Mouse (Mus musculus) spleen, postnatal 4 days (tissue): ENCODE measurements at regions not wholly inside any gene's neighbourhood (a gene's known extent, or its start where the extent isn't known, plus 50 kb on each side); places are given as distances from the start of the nearest gene placed in this dataset.

ENCODE experiments used
- DNase-seq, 2 experiments: peaks; one replicate each; pipeline ENCODE4 v3.0.0; 2022; ENCODE audit warnings: low spot score in 2 of 2

GRCm38 (mm10) chr13:97560789-97561188, 199.6 kb downstream of the Gm10260 start:
- DNase-seq, result no peak

- peak in 1 of 2 experiments; percentile 22 for DNase-seq
Observed at GRCm38 (mm10) chr13:97559611-97560385, 200.6 kb downstream of the Gm10260 start.

DNA sequence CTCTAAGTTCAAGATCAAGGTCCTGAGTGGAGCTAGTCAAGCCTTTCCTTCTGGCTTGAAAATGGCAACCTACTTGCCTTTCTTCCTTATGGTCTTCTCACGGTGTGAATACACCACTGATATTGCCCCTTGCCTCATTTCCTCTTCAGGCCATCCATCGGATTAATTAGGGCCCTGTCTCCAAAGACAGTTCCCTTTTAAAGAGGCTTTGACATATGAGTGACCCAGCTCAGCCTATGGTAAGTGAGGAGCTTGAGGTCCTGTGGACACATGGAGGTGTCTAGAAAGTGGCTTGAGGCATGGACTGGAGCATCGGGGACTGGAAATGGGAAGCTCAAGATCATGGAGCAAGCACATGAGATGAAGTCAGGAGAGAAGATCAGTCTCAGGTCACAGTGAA, 201.5 kb downstream of the Gm10260 start:
- DNase-seq, result no peak

DNA sequence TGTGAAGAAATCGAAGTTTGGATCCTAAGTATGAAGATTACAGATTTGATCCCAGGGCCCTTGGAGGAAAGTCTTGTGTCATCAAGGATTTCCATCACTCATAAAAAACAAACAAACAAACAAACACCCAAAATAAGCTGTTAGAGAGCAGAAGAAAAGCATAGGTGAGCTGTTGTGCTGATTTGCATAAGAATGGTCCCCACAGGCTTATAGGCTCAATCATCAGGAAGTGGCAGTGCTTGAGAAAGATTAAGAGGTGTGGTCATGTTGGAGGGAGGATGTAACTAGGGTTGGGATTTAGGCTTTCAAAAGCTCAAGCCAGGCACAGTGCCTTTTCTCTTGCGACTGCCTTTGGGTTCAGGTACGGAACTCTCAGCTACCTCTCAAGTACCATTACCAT, 205.1 kb downstream of the Gm10260 start:
- no peak for DNase-seq

DNA sequence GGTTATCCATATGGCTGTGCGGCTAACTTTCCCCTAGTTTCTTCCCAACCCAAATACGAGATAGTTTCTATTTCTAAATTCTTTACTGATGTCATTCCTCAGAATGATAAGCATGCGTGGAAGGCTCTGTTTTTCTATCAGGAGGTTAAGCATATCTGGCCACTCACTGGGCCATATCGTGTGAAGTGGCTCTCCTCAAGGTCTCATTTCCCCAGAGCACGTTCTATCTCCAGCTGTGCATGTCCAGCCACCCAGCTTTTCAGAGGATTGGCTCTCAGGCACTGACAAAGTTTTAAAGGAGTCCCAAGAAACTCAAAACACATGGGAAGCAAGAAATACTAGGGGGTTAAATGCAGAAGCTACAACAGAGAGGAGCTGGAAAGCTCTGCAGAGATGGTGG, 205.8 kb downstream of the Gm10260 start:
- no peak for DNase-seq

GRCm38 (mm10) chr13:97552236-97552635, 208.2 kb downstream of the Gm10260 start:
- DNase-seq, result no peak

DNA sequence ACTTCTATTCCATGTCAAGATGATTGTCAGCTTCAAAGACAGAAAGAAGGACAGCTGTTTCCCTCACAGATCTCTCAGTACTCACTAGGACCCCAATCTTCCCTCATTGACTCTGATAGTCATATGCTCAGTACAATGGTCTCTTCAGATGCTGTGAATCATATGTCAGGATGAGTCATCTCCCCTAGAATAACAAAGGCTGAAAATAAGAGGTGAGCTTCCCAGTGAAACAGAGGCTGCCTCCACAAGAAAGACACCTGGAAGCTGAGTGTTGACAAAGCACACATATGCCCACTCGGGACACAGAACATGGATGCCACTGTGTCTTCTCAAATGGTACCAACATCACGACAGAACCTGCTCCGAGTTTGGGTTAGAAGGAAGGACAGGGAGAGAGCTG, 209.6 kb downstream of the Gm10260 start:
- no peak for DNase-seq

DNA sequence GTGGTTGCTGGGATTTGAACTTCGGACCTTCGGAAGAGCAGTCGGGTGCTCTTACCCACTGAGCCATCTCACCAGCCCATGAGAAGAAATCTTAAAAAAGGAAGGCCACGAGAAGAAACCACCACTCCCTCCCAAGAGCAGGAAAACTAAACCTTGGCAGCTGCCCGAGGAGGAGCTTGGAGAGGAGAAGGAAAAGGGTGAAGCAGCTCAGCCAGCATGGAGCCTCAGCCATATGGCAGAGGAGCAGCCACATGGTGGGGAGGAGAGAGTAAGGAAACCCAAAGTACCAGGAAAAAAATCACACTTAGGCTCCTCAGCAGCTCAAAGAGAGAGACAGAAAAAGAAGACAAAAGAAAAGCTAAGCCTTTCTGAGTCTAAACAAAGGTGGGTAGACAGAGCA, 210.3 kb downstream of the Gm10260 start:
- no peak for DNase-seq

DNA sequence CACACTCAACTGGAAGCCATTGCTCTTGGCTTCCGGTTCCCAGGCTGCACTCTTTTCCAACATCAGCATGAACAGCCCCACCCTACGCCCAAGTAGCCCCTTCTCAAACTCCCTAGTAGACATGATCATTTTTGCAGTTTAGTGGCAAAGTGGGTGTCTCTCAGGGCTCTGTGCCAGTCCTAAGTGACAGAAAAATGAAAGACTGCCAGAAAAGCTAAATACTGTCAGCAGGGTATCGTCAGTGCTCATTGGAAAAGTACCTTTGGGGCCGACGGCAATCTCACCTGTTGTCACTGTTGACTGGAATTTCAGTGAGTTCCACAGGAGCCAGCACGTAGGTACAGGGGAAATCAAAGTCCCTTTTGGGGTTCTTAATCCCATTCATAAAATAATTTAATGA, 211.0 kb downstream of the Gm10260 start:
- DNase-seq, result no peak

DNA sequence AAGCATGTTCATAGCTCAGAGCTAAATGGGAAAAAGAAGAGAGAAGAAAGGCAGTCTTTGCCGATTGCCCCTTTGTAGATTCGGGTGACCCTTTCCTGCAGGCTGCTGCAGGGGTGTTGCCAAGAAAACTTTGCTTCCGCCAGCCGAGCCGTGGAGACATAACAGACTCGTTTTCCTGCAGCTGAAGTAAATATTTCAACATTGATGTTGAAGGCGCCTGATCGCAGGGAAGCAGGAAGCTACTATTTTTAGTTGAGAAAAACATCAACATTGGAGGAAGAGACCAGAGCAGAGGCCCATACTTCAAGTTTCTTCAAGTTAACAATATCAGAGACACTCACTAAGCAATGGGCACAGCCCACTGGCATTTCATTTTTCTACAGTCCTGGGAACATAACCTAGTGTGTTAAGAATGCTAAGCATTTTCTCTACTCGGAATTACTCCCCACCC, 211.9 kb downstream of the Gm10260 start:
- DNase-seq, result peak in 1 of 2 experiments; percentile 15

- DNase-seq, result no peak
Observed at GRCm38 (mm10) chr13:97546936-97547335, 213.5 kb downstream of the Gm10260 start.

- DNase-seq, result no peak
Observed at GRCm38 (mm10) chr13:97545971-97546454, 214.4 kb downstream of the Gm10260 start.

- no peak for DNase-seq
Observed at GRCm38 (mm10) chr13:97539686-97540085, 220.7 kb downstream of the Gm10260 start.

DNA sequence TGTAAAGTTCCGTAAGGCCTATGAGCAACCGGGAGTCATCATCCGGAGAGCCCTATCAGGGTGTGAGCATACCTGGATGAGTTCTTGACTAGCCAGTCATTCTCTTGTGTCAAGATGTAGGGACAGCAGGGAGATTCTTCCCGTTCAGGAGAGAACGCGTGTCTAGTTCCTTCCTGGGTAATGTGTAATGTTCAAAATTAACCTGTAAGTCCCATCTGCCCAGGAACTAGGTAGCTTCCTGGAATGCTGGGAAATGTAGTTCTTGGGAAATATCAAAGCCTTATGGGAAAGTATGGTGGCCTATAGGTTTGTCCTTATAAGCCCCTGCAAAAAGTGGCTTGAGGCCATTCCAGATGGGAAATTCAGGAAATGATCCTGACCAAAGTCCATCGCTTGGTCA, 222.0 kb downstream of the Gm10260 start:
- no peak for DNase-seq

DNA sequence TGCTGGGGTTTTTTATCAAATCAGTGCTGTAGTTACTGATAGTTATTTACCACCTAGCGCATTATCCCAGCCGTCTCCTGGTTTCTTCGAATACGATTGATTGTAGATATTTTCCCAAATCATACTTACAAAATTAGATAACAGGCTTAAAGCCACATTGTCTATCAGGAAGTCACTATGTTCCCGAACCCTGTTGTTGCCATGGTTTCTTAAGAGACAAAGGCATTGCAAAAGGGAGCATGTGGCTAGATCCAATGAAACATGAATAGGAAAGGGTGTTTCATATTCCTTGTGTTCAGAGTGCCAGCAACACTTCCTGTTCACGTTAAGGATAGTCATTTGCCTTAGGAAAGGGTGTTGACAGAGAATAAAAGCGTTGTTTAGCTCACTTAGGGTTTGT, 222.7 kb downstream of the Gm10260 start:
- DNase-seq, result no peak

GRCm38 (mm10) chr13:97537206-97537605, 223.2 kb downstream of the Gm10260 start:
- no peak for DNase-seq

DNA sequence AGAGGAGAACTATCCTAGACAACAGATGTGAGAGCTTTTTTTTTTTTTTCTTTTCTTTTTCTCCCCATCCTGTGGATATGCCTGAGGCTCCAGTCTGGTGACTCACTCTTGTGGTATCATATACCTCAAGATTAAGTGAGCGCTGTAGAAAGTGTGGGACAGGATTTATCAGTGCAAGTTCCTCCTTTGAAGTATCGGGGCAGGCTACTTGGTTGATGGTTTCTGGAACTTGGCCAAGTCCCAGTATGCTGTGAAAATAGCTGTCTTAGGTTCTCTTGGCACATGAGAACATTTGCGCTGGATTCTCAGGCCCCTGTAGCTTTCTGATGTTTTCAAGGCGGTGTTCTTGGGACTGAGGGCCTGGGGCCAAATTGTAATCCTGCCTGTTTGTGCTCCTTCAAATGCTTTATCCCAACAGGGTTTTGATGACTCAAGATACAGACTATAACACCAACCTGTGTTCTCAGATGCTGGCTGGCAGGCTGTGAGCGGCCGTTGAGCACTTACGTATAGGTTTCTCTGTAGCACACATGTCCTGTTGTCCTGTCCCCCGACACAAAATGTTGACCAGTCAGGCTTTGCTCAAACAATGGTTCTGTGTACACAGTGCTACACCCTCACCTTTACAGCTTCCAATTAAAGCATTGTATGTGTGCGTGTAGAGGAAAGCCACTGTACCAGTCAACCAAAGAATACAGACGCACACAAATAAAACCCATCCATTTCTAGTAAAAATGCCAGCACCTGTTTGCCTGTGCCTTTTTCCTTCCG, 226.4 kb downstream of the Gm10260 start:
- no peak for DNase-seq

DNA sequence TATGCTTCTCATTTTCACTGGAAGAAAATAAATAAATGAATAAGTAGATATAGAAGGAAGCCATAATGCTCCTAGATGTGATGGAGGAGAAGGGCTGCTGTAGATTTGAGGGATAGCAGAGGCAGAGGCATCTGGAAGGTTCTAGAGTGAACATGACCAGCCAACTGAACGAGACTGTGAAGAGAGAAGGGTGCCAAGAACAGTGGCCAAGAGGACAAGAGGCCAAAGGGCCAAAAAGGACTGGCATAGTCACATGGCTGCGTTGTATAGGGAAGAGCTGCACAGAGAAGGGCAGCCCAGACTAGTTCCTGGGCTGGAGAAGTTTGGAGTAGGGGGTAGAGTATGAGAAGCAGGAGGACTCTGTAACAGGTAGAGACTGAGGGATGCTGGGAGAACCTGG, 229.3 kb downstream of the Gm10260 start:
- no peak for DNase-seq

GRCm38 (mm10) chr13:97530570-97530969, 229.9 kb downstream of the Gm10260 start:
- no peak for DNase-seq

- DNase-seq, result no peak
Observed at GRCm38 (mm10) chr13:97527958-97528357, 232.5 kb downstream of the Gm10260 start.

DNA sequence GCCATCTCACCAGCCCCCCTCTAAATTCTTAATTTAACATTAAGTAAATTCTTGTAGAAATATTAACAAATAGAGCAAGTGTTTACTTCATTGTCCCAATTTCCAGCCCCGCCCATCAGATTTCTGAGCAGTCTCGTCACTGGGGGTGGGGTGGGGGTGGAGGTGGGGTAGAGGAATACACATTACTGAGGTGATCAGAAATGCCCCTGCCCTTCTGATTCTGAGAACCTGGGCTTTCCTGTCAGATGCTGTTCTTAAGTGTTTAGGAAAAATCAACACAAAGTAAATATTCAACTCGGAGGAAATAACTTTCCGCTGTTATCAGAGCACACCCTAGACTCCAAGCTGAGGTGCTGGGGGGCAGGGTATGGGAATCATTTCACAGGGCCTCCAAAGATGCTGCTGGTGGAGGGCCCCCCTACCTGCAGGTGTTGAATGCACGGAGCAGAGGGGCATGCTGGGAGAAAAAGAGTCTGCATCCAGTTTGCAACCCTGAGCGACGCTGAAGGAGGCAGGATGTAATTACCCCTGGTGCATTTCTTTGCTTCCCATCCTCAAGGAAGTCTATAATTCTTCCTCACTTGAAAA, 235.5 kb downstream of the Gm10260 start:
- no peak for DNase-seq
